Mouse (Mus musculus) lung, embryonic 14.5 days (tissue): ENCODE results near the gene Mmp3. TPM values are rescaled to one million over a fixed set of nuclear protein-coding genes. Genes with fewer than 3 reads are reported as not detected.
"Not testable (repeated sequence)": the region's sequence is repeated elsewhere in the genome, so short reads cannot be mapped to it uniquely, and the experiment has no call there.

Source experiments
- ATAC-seq: fragments of 200-750 bp; cut with Nextera tagmentation; 2 replicates; pipeline ENCODE4 v1.8.0; 2017; ENCODE audit warnings: mild to moderate bottlenecking, moderate TSS enrichment, moderate library complexity; ENCODE audit not compliant: insufficient read depth
- DNase-seq: peaks from one replicate; pipeline ENCODE4 v3.0.0-alpha.2; 2015
- H3K27ac ChIP-seq: fragments of 300-500 bp; sonication (generic); 2 replicates; pipeline ENCODE4 v1.5.1; 2014; ENCODE audit warnings: low read depth, mild to moderate bottlenecking, moderate library complexity
- H3K27me3 ChIP-seq: fragments of 300-500 bp; sonication (generic); 2 replicates; pipeline ENCODE4 v1.6.1; 2014; ENCODE audit warnings: low read length, control low read depth; ENCODE audit not compliant: insufficient read depth
- H3K36me3 ChIP-seq: fragments of 300-500 bp; sonication (generic); 2 replicates; pipeline ENCODE4 v1.6.1; 2014; ENCODE audit warnings: control low read depth; ENCODE audit not compliant: insufficient read depth
- H3K4me1 ChIP-seq: fragments of 300-500 bp; sonication (generic); 2 replicates; pipeline ENCODE4 v1.6.1; 2014; ENCODE audit warnings: antibody characterized with exemption, control low read depth; ENCODE audit not compliant: insufficient read depth
- H3K4me2 ChIP-seq: fragments of 300-500 bp; sonication (generic); 2 replicates; pipeline ENCODE4 v1.6.1; 2014; ENCODE audit warnings: mild to moderate bottlenecking
- H3K4me3 ChIP-seq: fragments of 300-500 bp; sonication (generic); 2 replicates; pipeline ENCODE4 v1.5.1; 2014; ENCODE audit warnings: low read depth, low read length
- H3K9ac ChIP-seq: fragments of 300-500 bp; sonication (generic); 2 replicates; pipeline ENCODE4 v1.6.1; 2014
- H3K9me3 ChIP-seq: fragments of 300-500 bp; sonication (generic); 2 replicates; pipeline ENCODE4 v1.6.1; 2016; ENCODE audit warnings: low read depth, low read length, control low read depth
- CTCF ChIP-seq: IDR thresholded peaks from 2 replicates; pipeline ENCODE4 v1.5.1; 2016; ENCODE audit warnings: antibody characterized with exemption, low read depth
- WGBS: fragments of 180-500 bp; shearing (Covaris S2); extraction: QIAGEN DNeasy Blood & Tissue Kit; methylation state at CpG from one replicate; pipeline ENCODE4 v1.1.7; 2014; 5-methylcytosine and 5-hydroxymethylcytosine counted together
- polyA plus RNA-seq: library from polyadenylated mRNA; unstranded; fragments of >200 nt; fragmentation: Nextera tagmentation; extraction: Ambion mirVana; gene quantifications from 2 replicates; pipeline ENCODE4 v1.2.1, GENCODE M21; 2014

Mmp3 gene
- not detected in 2 replicates for polyA plus RNA-seq

- no peak within 1 kb of the TSS for H3K4me3 ChIP-seq
- H3K4me1 ChIP-seq: no peaks in the 10 kb centered on the region
- H3K4me2 ChIP-seq: no peak within 1 kb of the TSS
- no peak within 1 kb of the TSS for H3K9ac ChIP-seq
- H3K9me3 ChIP-seq: no peaks in the 10 kb centered on the region
- ATAC-seq (no peak), DNase-seq (no peak)
- 87% methylated on average over 2 of the region's 2 CpGs for WGBS
- no peak within 1 kb of the TSS for H3K27ac ChIP-seq
- TF ChIP-seq CTCF: no peak
- H3K36me3 ChIP-seq: no peaks in the 10 kb centered on the region
- no peaks in the 10 kb centered on the region for H3K27me3 ChIP-seq
These were observed at the start of gene Mmp3 for GRCm38 (mm10) chr9:7445522-7445921. Mmp3 (plus strand) TSS chr9:7445822.

- DNase-seq, H3K4me3 ChIP-seq, H3K27me3 ChIP-seq, H3K4me2 ChIP-seq, H3K36me3 ChIP-seq, H3K27ac ChIP-seq, H3K9ac ChIP-seq, ATAC-seq, H3K4me1 ChIP-seq, H3K9me3 ChIP-seq: not testable (repeated sequence)
- 75% methylated on average over 8 of the region's 8 CpGs for WGBS
These were observed 49.1 kb upstream of the Mmp3 start for GRCm38 (mm10) chr9:7396556-7396955.

DNA sequence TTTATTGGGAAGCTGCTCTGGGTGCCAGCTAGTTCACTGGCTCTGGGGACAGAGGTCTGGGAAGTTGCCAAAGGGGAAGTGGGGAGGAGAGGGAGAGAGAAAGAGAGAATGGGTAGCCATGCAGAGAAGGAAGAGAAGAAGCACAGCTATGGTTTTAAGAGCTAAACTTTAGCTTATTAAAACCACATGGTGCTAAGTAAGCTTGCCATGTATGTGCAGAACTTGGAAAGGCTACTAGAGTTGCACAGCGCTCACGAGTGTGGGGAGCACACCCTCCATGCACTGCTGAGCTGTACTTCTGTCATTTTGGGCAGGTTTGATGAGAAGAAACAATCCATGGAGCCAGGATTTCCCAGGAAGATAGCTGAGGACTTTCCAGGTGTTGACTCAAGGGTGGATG is 7.7 kb downstream of the Mmp3 start:
- no peak for TF ChIP-seq CTCF
- Histone ChIP-seq H3K9me3 (no peaks in the 10 kb centered on the region), H3K36me3 (no peaks in the 10 kb centered on the region), H3K4me1 (no peaks in the 10 kb centered on the region), H3K27ac (no peak overlapping the region), H3K27me3 (no peaks in the 10 kb centered on the region), H3K4me3 (no peak overlapping the region), H3K9ac (no peak overlapping the region), H3K4me2 (no peak overlapping the region)
- no peak for DNase-seq
- ATAC-seq: no peak
- WGBS: 70% methylated on average over 2 of the region's 2 CpGs

GRCm38 (mm10) chr9:7470262-7470661 is 24.6 kb downstream of the Mmp3 start:
- DNase-seq (no peak), ATAC-seq (no peak)
- H3K9me3 ChIP-seq: no peaks in the 10 kb centered on the region
- no peak for TF ChIP-seq CTCF
- H3K27ac ChIP-seq: no peak overlapping the region
- H3K36me3 ChIP-seq: no peaks in the 10 kb centered on the region
- no peaks in the 10 kb centered on the region for H3K27me3 ChIP-seq
- 97% methylated on average over 1 of the region's 1 CpGs for WGBS
- no peak overlapping the region for H3K4me2 ChIP-seq
- no peak overlapping the region for H3K4me3 ChIP-seq
- no peak overlapping the region for H3K9ac ChIP-seq
- no peaks in the 10 kb centered on the region for H3K4me1 ChIP-seq

DNA sequence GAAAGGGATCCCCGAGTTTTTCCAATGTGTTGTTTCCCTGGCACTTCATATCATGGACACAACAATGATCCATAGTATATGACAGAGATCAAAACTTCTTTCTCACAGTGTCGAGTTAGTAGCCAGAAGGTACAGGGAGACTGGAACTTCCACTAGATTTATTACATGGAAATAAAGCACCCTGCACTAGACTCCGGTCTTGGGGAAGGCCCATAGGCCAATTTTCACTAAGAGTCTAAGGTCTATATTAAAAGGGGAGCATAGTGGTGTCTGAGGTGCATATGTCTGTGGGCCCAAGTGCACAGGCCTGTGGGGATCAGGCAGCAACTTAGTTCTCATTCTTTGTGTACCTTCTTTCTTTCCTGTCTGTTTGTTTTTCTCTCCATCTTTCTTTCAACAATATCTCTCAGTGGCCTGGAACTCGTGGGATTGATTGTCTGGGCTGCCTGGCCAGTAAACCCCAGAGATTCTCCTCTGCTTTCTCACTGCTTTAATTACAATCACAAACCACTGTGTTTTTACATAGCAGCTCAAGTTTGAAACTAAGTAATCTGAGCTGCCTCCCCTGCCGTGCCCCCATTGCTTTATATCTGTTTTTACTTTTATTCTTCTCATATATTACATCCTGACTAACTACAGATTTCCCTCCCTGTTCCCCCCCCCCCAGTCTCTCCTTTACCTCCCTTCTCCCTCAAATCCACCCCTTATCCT is 38.2 kb downstream of the Mmp3 start:
- Histone ChIP-seq H3K27ac (no peak overlapping the region), H3K4me3 (no peak overlapping the region)

DNA sequence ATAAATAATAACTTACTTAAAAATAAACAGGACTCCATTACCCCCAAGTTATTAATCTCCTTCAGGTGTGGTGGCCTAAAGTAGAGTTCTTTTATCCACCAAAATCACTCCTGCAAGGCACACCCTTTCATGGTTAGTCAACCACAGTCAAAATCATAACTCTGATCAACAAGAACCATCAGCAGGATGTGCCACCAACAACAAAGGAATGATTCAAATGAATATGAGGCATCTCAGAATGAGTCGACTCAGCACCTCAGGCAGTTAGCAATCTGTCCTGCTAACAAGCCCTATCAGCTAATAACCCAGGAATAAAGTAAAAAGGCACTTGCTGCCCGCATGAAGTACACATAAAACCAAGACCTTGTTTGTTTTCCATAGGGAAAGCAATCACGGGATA is 55.5 kb downstream of the Mmp3 start:
- 83% methylated on average over 3 of the region's 3 CpGs for WGBS
- Histone ChIP-seq H3K4me1 (no peaks in the 10 kb centered on the region), H3K27ac (no peak overlapping the region), H3K4me3 (no peak overlapping the region), H3K27me3 (no peaks in the 10 kb centered on the region), H3K9me3 (no peaks in the 10 kb centered on the region), H3K4me2 (no peak overlapping the region), H3K36me3 (no peaks in the 10 kb centered on the region), H3K9ac (no peak overlapping the region)
- DNase-seq (no peak), ATAC-seq (no peak)
- TF ChIP-seq CTCF: no peak

More for the DNA sequence above, 38.2 kb downstream of the Mmp3 start:
- Histone ChIP-seq H3K9ac (no peak overlapping the region), H3K36me3 (no peaks in the 10 kb centered on the region), H3K4me2 (no peak overlapping the region), H3K27me3 (no peaks in the 10 kb centered on the region), H3K4me1 (no peaks in the 10 kb centered on the region), H3K9me3 (no peaks in the 10 kb centered on the region)
- no peak for TF ChIP-seq CTCF
- ATAC-seq: no peak
- 58% methylated on average over 5 of the region's 5 CpGs for WGBS
- no peak for DNase-seq

GRCm38 (mm10) chr9:7502051-7502450 is 56.4 kb downstream of the Mmp3 start, which contains the start of gene Mmp10:
Mmp10 (plus strand) TSS chr9:7502352.
- Histone ChIP-seq H3K27ac (no peak within 1 kb of the TSS), H3K9ac (no peak within 1 kb of the TSS), H3K4me2 (no peak within 1 kb of the TSS), H3K9me3 (no peaks in the 10 kb centered on the region), H3K27me3 (no peaks in the 10 kb centered on the region), H3K4me1 (no peaks in the 10 kb centered on the region), H3K4me3 (no peak within 1 kb of the TSS), H3K36me3 (no peaks in the 10 kb centered on the region)
- WGBS: 81% methylated on average over 3 of the region's 3 CpGs
- DNase-seq (no peak), ATAC-seq (no peak)
- TF ChIP-seq CTCF: no peak

Other genes with a start within 250 kb of the Mmp3 start
- gene Mmp13, start 173.3 kb upstream of the Mmp3 start, polyA plus RNA-seq: not detected in 2 replicates
- 0.50 TPM in 1 of 2 replicates, not detected in the other for gene Mmp12, start 101.4 kb upstream of the Mmp3 start, polyA plus RNA-seq
- gene Mmp1b, start 57.8 kb upstream of the Mmp3 start, polyA plus RNA-seq: not detected in 2 replicates
- gene Mmp10, start 56.5 kb downstream of the Mmp3 start, polyA plus RNA-seq: not detected in 2 replicates
- gene Mmp8, start 112.6 kb downstream of the Mmp3 start, polyA plus RNA-seq: 0.24 and 0.69 TPM in 2 replicates
- not detected in 2 replicates for gene Mmp27, start 125.6 kb downstream of the Mmp3 start, polyA plus RNA-seq
- not detected in 2 replicates for gene Mmp20, start 182.4 kb downstream of the Mmp3 start, polyA plus RNA-seq
- 0.17 and 0.23 TPM in 2 replicates for gene Mmp7, start 246.3 kb downstream of the Mmp3 start, polyA plus RNA-seq